Comparison of ENCODE assay signal across 28 mouse cellular contexts in genomic region chr17:25577263-25577662, GRCm38 (mm10). TPM values are rescaled to one million over a fixed set of nuclear protein-coding genes. Genes with fewer than 3 reads are reported as not detected.
A peak's percentile ranks its signal among the peaks of the same experiment; 100 is the strongest.
DNase-seq lines count a peak whose midpoint lies in the region; ATAC-seq and TF ChIP-seq lines count a peak whose summit lies in the region.
"Had no signal": no experiment of that assay in that cellular context is flagged by ENCODE, and none has a peak within 500 bp of the region (broad histone marks: within the 10 kb centered on the region; RNA-seq: fewer than 3 reads in every experiment).

No protein-coding gene starts in this region.

- no peak overlapping the region for H3K4me3 ChIP-seq in hindbrain, embryonic 12.5 days
- H3K4me3 ChIP-seq in hindbrain, embryonic 14.5 days (replicated peaks; ENCODE audit: low read length) = no peak overlapping the region
- no peak overlapping the region for H3K4me3 ChIP-seq in left cerebral cortex, adult 2 months
- no peak overlapping the region for H3K4me3 ChIP-seq in limb, embryonic 12.5 days (replicated peaks)
- H3K4me3 ChIP-seq: embryonic facial prominence, embryonic 12.5 days; heart, embryonic 13.5 days; megakaryocyte, embryonic 14.5 days; midbrain, embryonic 13.5 days had no signal

- intact Hi-C loops in left cerebral cortex, adult 2 months (cut with DNase I) = no loop called here
- intact Hi-C loops in left cerebral cortex, postnatal 36 days (cut with DNase I) = loop anchor here (10.0 kb wide), 1 partner anchor 228 kb away; the partner anchor contains the start of gene Fbxl16

- H3K9me3 ChIP-seq in hindbrain, embryonic 12.5 days (replicated peaks) = no peaks in the 10 kb centered on the region
- H3K9me3 ChIP-seq in hindbrain, embryonic 14.5 days (ENCODE audit: control insufficient read depth, low read length) = no peaks in the 10 kb centered on the region
- H3K9me3 ChIP-seq in limb, embryonic 12.5 days = no peaks in the 10 kb centered on the region
- H3K9me3 ChIP-seq: embryonic facial prominence, embryonic 12.5 days; heart, embryonic 13.5 days; megakaryocyte, embryonic 14.5 days; midbrain, embryonic 13.5 days had no signal

- DNase-seq in hindbrain, embryonic 14.5 days (ENCODE audit: low spot score) = no peak
- no peak for DNase-seq in left cerebral cortex, adult 2 months (ENCODE audit: extremely low spot score in 1 of 2, low spot score in 2 of 2)
- DNase-seq in left cerebral cortex, postnatal 36 days (ENCODE audit: low spot score in 2 of 2) = no peak
- peak; percentile 10 for DNase-seq in brain, embryonic 14.5 days (ENCODE audit: low read depth)
- no peak for DNase-seq in heart, adult 9 months (ENCODE audit: low spot score in 2 of 2)
- DNase-seq in spleen, postnatal 14 days (ENCODE audit: low spot score in 2 of 2) = no peak
- DNase-seq: adrenal gland, postnatal 14 days; cerebellum, adult 8-10 months; cerebellum, postnatal 25 days; gastrocnemius, postnatal 25 days; heart, adult 18-20 months; heart, postnatal 10 days; kidney, adult 9 months; kidney, postnatal 10 days; left cerebral cortex, postnatal 4 days; lung, postnatal 4 days; thymus, postnatal 4 days had no signal

- 0 out of 2 replicates have a peak, but pooled peaks cover 8% of the 10 kb centered on the region for H3K27me3 ChIP-seq in hindbrain, embryonic 12.5 days
- H3K27me3 ChIP-seq in hindbrain, embryonic 14.5 days (ENCODE audit: control insufficient read depth, insufficient read depth, low read length) = no peaks in the 10 kb centered on the region
- peaks cover 50% of the 10 kb centered on the region for H3K27me3 ChIP-seq in limb, embryonic 12.5 days

- no peak overlapping the region for H3K4me2 ChIP-seq in hindbrain, embryonic 12.5 days (replicated peaks)
- no peak overlapping the region for H3K4me2 ChIP-seq in hindbrain, embryonic 14.5 days (replicated peaks)
- H3K4me2 ChIP-seq in limb, embryonic 12.5 days = 0 out of 2 replicates have a peak overlapping the region, but pooled peaks have one; percentile 6
- H3K4me2 ChIP-seq: embryonic facial prominence, embryonic 12.5 days; heart, embryonic 13.5 days; liver, embryonic 11.5 days; midbrain, embryonic 13.5 days had no signal

- peaks cover 38% of the 10 kb centered on the region for H3K4me1 ChIP-seq in hindbrain, embryonic 12.5 days
- peaks cover 14% of the 10 kb centered on the region for H3K4me1 ChIP-seq in hindbrain, embryonic 14.5 days (replicated peaks; ENCODE audit: control insufficient read depth, insufficient read depth, low read length)
- H3K4me1 ChIP-seq in limb, embryonic 12.5 days (replicated peaks) = peaks cover 31% of the 10 kb centered on the region

- H3K36me3 ChIP-seq in hindbrain, embryonic 12.5 days = no peaks in the 10 kb centered on the region
- no peaks in the 10 kb centered on the region for H3K36me3 ChIP-seq in hindbrain, embryonic 14.5 days (replicated peaks; ENCODE audit: control insufficient read depth, insufficient read depth)
- no peaks in the 10 kb centered on the region for H3K36me3 ChIP-seq in limb, embryonic 12.5 days
- H3K36me3 ChIP-seq: embryonic facial prominence, embryonic 12.5 days; heart, embryonic 13.5 days; midbrain, embryonic 13.5 days had no signal

- TF ChIP-seq CTCF in left cerebral cortex, adult 2 months (IDR thresholded peaks at IDR 0.05) = no peak
- TF ChIP-seq CTCF in brain, embryonic 14.5 days (IDR thresholded peaks at IDR 0.05; ENCODE audit: borderline replicate concordance, extremely low read depth, insufficient read depth, insufficient read length) = no peak

- H3K27ac ChIP-seq in hindbrain, embryonic 12.5 days = 0 out of 2 replicates have a peak overlapping the region, but pooled peaks have one; percentile 18
- no peak overlapping the region for H3K27ac ChIP-seq in hindbrain, embryonic 14.5 days
- H3K27ac ChIP-seq in left cerebral cortex, adult 2 months = peak overlapping the region; percentile 90
- no peak overlapping the region for H3K27ac ChIP-seq in limb, embryonic 12.5 days
- H3K27ac ChIP-seq: embryonic facial prominence, embryonic 12.5 days; heart, embryonic 13.5 days; midbrain, embryonic 13.5 days had no signal

- no peak for ATAC-seq in hindbrain, embryonic 12.5 days (ENCODE audit: low FRiP score)
- no peak for ATAC-seq in hindbrain, embryonic 14.5 days (ENCODE audit: low FRiP score)
- no peak for ATAC-seq in limb, embryonic 12.5 days (ENCODE audit: insufficient number of reproducible peaks, insufficient read depth, low FRiP score, low TSS enrichment, low read depth)
- ATAC-seq: forebrain, embryonic 14.5 days; intestine, embryonic 16.5 days; lung, postnatal 0 days; midbrain, embryonic 13.5 days had no signal

- 40% methylated on average over 6 of the region's 6 CpGs for WGBS in hindbrain, embryonic 12.5 days
- WGBS in hindbrain, embryonic 14.5 days = 49% methylated on average over 6 of the region's 6 CpGs
- WGBS in limb, embryonic 12.5 days = 61% methylated on average over 6 of the region's 6 CpGs

- H3K9ac ChIP-seq in hindbrain, embryonic 12.5 days = 0 out of 2 replicates have a peak overlapping the region, but pooled peaks have one; percentile 9
- no peak overlapping the region for H3K9ac ChIP-seq in hindbrain, embryonic 14.5 days
- H3K9ac ChIP-seq in limb, embryonic 12.5 days (replicated peaks) = 0 out of 2 replicates have a peak overlapping the region, but pooled peaks have one; percentile 14
- H3K9ac ChIP-seq: embryonic facial prominence, embryonic 12.5 days; heart, embryonic 13.5 days; midbrain, embryonic 13.5 days had no signal

- TF ChIP-seq POLR2A in brain, embryonic 14.5 days (IDR thresholded peaks at IDR 0.05; ENCODE audit: borderline replicate concordance, extremely low read depth, insufficient read depth, insufficient read length, poor library complexity, severe bottlenecking) = no peak

RNA-seq across cellular contexts. Expression of gene Lmf1, which starts 1.6 kb away (rescaled TPM):
- 25.7 and 26.2 TPM in 2 replicates for polyA plus RNA-seq in hindbrain, embryonic 12.5 days (2016; fragmentation: Nextera tagmentation; extraction: Ambion mirVana)
- polyA plus RNA-seq in hindbrain, embryonic 14.5 days (2014; fragmentation: Nextera tagmentation; extraction: Ambion mirVana) = 22.4 and 24.9 TPM in 2 replicates
- total RNA-seq in left cerebral cortex, adult 2 months (2021) = 10 to 100 TPM; 22.0 to 25.4 TPM
- total RNA-seq in left cerebral cortex, postnatal 36 days (2021) = 10 to 100 TPM; 22.1 to 26.7 TPM
- polyA plus RNA-seq in brain, embryonic 14.5 days (2012; rRNA removed) = 11.7 and 16.0 TPM in 2 replicates
- 27.9 and 28.9 TPM in 2 replicates for polyA plus RNA-seq in limb, embryonic 12.5 days (2016; fragmentation: Nextera tagmentation; extraction: Ambion mirVana)

RNA-seq across cellular contexts. Expression of gene Sox8, which starts 6.8 kb away (rescaled TPM):
- polyA plus RNA-seq in hindbrain, embryonic 12.5 days (2016; fragmentation: Nextera tagmentation; extraction: Ambion mirVana) = 11.8 and 12.7 TPM in 2 replicates
- 18.5 and 20.1 TPM in 2 replicates for polyA plus RNA-seq in hindbrain, embryonic 14.5 days (2014; fragmentation: Nextera tagmentation; extraction: Ambion mirVana)
- 10 to 100 TPM; 55.3 to 66.9 TPM for total RNA-seq in left cerebral cortex, adult 2 months (2021)
- 10 to 100 TPM; 42.8 to 65.3 TPM for total RNA-seq in left cerebral cortex, postnatal 36 days (2021)
- 17.6 and 17.9 TPM in 2 replicates for polyA plus RNA-seq in brain, embryonic 14.5 days (2012; rRNA removed)
- 10.1 and 11.1 TPM in 2 replicates for polyA plus RNA-seq in limb, embryonic 12.5 days (2016; fragmentation: Nextera tagmentation; extraction: Ambion mirVana)
- total RNA-seq: hematopoietic stem cell, adult 5-6 weeks had no signal

Comparison
In these comparisons a context has a peak if more than half of its experiments do, and no peak if none do; other contexts are left out.
1. H3K27ac ChIP-seq: peak in hindbrain, embryonic 12.5 days (single experiment) and left cerebral cortex, adult 2 months (single experiment); none in hindbrain, embryonic 14.5 days (single experiment) and limb, embryonic 12.5 days (single experiment).